Mouse (Mus musculus): ENCODE measurements around the gene Psmd3.

The Psmd3 gene

GRCm38 (mm10) chr11:98711046-98711434, 28.7 kb downstream of the Psmd3 start:
- in situ Hi-C loops (cut with MboI; ENCODE audit: unreplicated experiment in 2 of 2), result loop anchor here (5.0 to 25.0 kb wide), 3 partner anchors 76 to 1601 kb away; partner anchors contain the start of gene Eif1 (in 1 of the 2)

DNA sequence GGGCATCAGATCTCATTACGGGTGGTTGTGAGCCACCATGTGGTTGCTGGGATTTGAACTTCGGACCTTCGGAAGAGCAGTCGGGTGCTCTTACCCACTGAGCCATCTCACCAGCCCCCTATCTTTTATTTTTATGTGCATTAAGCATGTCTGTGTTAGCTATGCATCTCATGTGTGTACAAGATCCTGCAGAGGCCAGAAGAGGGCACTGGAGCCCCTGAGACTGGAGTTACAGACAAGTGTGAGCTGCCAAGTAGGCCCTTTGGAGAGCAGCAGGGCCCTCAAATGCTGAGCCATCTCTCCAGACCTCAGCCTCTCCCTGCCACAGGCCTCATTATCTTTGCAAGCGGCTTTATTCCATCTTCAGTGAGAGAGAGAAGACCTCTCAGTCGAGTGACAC, 29.7 kb downstream of the Psmd3 start:
- in situ Hi-C loops (cut with MboI; ENCODE audit: unreplicated experiment in 2 of 2), result loop anchor here (5.0 to 25.0 kb wide), 3 partner anchors 75 to 1600 kb away; partner anchors contain the start of gene Eif1 (in 1 of the 2)

- in situ Hi-C loops (cut with MboI; ENCODE audit: unreplicated experiment in 2 of 2), result loop anchor here (5.0 to 25.0 kb wide), 3 partner anchors 74 to 1599 kb away; partner anchors contain the start of gene Eif1 (in 1 of the 2)
These were observed 31.3 kb downstream of the Psmd3 start for GRCm38 (mm10) chr11:98713703-98714102.

DNA sequence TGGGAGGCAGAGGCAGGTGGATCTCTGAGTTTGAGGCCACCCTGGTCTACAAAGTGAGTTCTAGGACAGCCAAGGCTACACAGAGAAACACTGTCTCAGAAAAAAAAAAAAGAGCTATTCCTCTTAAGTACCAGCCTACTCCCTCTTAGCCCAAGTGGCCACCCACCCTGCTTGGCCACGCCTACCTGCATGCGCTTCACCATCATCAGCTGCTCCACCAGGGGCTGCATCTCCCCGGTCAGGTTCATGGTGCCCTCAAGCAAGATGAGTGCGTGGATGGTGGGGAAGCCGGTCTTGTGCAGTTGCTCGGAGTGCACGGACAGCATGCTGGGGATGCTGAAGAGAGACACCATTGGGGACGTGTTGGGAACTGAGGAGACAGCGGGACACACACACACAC, 33.6 kb downstream of the Psmd3 start:
- in situ Hi-C loops (cut with MboI; ENCODE audit: unreplicated experiment in 2 of 2), result loop anchor here (5.0 to 25.0 kb wide), 3 partner anchors 71 to 1596 kb away; partner anchors contain the start of gene Eif1 (in 1 of the 2)

DNA sequence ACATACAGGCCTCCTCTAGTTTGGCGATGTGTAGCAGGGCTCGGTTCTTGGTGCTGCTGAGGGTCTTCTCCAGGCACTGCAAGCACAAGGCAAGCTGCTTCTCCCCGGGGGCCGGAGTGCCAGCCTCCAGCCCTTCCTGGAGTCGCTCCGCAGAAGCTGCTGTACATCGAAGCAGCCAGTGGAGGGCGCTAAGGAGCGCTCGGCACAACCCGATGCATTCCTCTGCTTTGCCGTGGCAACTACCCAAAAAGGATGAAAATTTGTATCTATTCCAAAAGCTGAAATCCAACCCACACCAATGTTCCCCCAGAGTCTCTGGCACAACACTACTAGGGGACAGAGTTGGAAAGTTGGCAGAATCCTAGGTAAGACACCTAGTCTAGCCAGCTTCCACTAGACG, 35.5 kb downstream of the Psmd3 start:
- in situ Hi-C loops (cut with MboI; ENCODE audit: unreplicated experiment in 2 of 2), result loop anchor here (5.0 to 25.0 kb wide), 3 partner anchors 69 to 1594 kb away; partner anchors contain the start of gene Eif1 (in 1 of the 2)

GRCm38 (mm10) chr11:98720756-98721155, 38.4 kb downstream of the Psmd3 start:
- in situ Hi-C loops (cut with MboI; ENCODE audit: unreplicated experiment in 2 of 2), result loop anchor here in 1 of 2 experiments (25.0 kb wide), 1 partner anchor 1592 kb away; the partner anchor contains the start of gene Eif1

GRCm38 (mm10) chr11:98721458-98722226, 39.3 kb downstream of the Psmd3 start:
- in situ Hi-C loops (cut with MboI; ENCODE audit: unreplicated experiment in 2 of 2), result loop anchor here in 1 of 2 experiments (25.0 kb wide), 1 partner anchor 1591 kb away; the partner anchor contains the start of gene Eif1

- in situ Hi-C loops (cut with MboI; ENCODE audit: unreplicated experiment in 2 of 2), result loop anchor here in 1 of 2 experiments (25.0 kb wide), 1 partner anchor 1589 kb away; the partner anchor contains the start of gene Eif1
These were observed 40.7 kb downstream of the Psmd3 start for GRCm38 (mm10) chr11:98723098-98723497.

DNA sequence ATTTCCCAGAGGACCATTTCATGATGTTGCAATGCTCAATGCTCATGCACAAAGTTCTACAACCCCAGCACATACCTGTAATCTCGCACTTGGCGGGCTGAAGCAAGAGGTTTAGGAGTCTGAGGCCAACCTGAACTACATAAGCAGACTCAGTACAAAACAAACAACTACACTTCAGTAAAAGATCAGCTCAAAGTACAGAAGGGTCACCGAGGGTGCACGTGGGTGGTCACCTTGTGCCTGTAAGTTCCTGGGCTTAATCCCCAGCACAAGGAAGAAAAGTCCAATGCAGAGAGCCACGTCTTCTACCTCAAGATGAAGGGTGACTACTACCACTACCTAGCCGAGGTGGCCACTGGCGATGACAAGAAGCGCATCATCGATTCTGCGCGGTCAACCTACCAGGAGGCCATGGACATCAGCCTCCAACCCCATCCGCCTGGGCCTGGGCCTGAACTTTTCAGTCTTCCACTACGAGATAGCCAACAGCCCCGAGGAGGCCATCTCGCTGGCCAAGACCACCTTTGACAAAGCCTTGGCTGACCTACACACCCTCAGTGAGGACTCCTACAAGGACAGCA, 43.7 kb downstream of the Psmd3 start:
- in situ Hi-C loops (cut with MboI; ENCODE audit: unreplicated experiment in 2 of 2), result no loop called here

DNA sequence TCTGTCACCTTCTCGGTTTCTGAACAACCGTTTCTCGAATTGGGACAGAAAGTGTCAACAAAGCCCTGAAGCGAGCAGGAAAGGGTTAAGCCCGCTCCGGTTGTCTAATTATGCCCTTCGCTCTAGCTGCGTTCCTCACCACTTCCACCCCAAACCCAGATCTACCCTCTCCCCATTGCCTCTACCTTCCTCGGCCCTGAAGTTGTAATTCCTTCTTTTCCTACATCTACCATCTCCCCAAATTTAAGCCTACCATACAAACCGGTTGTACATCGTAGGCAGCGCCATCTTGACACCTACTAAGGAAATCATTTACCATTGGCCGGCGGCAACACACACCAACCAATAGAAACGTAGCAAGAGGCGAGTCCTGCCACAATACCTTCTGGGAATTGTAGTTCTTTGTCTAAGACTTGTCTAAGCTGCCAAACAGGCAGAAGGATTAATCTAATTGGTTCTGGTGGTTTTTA, 46.8 kb downstream of the Psmd3 start, which contains the start of gene Med24:
TSS of gene Med24 (minus strand) at position 317 of the 470 bp plus-strand sequence.
- in situ Hi-C loops (cut with MboI; ENCODE audit: unreplicated experiment in 2 of 2), result no loop called here

DNA sequence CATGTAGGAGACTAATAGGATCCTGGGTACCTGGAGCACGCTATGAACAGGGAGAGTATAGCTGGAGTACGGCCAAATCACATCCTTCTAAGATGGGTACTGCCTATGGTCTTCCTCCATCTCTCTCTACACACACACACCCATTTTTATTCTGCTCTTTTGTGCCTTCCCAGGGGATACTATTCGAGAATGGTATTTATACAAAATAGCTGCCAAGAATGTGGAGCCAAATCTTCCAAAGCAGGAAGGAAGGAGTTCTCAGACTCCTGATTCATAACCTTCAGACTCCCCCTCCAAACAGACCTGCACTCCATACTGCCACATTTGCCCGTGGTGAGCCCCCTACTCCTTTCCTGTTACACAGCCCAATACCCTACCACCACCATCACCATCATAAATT, 48.4 kb downstream of the Psmd3 start:
- in situ Hi-C loops (cut with MboI; ENCODE audit: unreplicated experiment in 2 of 2), result no loop called here

DNA sequence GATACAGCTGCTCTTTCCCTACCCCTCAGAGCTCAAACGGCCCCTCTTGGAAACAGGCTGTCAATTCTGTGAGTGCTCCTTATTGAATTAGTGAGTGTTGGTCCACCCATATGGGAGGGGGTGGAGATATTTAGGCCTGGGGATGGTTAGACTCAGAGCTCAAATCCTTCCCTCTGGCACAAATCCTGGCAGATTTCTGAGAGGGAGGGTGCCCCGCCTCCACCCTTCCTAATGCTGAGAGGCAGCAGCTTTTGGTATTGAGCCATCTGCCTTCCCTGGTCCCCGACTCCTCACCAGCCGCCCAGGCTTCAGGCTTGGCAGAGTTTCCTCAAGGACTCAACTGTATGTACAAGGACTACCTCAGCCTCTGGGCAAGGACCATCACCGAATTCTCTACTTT, 48.8 kb downstream of the Psmd3 start:
- in situ Hi-C loops (cut with MboI; ENCODE audit: unreplicated experiment in 2 of 2), result no loop called here

- in situ Hi-C loops (cut with MboI; ENCODE audit: unreplicated experiment in 2 of 2), result no loop called here
These were observed 51.7 kb downstream of the Psmd3 start for GRCm38 (mm10) chr11:98734020-98734419.

GRCm38 (mm10) chr11:98735111-98735510, 52.8 kb downstream of the Psmd3 start:
- in situ Hi-C loops (cut with MboI; ENCODE audit: unreplicated experiment in 2 of 2), result loop anchor here in 1 of 2 experiments (5.0 kb wide), 1 partner anchor 42 kb away; the partner anchor contains the start of gene Nr1d1

DNA sequence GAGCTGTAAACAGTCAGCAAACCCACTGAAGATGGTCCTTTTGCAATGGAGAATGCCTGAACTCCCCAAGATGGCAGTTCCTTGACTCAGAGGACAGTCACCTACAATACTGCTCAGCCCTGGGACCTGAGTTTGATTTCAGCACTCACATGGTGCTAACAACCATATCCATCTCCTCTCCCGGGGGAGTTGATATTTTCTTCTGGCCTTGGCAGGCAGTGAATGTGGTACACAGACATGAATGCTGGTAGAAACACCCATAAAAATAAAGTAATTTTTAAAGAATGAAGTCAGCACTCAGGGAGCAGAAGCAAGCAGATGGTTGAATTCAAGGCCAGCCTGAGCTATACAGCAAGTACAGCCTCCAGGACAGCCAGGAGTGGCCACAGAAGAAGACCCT, 53.8 kb downstream of the Psmd3 start:
- in situ Hi-C loops (cut with MboI; ENCODE audit: unreplicated experiment in 2 of 2), result loop anchor here in 1 of 2 experiments (5.0 kb wide), 1 partner anchor 41 kb away; the partner anchor contains the start of gene Nr1d1

DNA sequence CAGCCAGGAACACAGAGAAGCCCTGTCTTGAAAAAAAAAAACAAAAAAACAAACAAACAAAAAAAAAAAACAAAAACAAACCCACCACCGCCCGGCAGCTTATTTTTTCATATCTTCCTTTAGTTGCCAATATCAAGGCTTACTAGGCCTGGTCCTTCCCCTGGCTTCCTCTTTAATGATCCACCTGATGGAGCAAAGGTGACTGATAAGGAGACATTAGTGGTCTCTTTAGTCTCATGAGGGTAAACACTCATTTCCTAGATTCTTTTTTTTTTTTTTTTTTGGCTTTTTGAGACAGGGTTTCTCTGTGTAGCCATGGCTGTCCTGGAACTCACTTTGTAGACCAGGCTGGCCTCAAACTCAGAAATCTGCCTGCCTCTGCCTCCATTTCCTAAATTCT, 54.9 kb downstream of the Psmd3 start:
- in situ Hi-C loops (cut with MboI; ENCODE audit: unreplicated experiment in 2 of 2), result loop anchor here in 1 of 2 experiments (5.0 kb wide), 1 partner anchor 40 kb away; the partner anchor contains the start of gene Nr1d1

DNA sequence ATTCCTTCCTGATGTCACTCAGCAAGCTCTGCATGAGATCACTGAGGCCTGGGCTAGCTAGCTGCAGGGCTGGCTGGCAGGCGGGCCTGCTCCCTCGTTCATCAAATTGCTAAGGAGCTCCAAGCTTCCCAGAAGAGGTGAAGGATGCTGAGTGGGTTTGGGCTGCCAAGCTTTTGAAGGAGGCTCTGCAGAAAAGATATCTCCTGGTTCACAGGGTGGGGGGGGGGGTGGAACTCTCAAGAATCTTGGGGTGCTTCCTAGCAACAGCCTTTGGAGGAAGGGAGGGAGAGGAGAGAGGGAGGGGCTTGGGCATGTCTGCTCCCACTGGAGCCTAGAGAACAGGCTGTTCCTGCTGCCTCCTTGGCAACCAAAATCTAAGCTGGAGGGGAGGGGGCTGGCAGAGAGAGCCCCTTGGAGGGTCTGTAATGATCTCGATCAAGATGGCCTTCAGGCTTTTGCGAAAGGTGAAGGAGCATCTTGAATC, 56.1 kb downstream of the Psmd3 start:
- in situ Hi-C loops (cut with MboI; ENCODE audit: unreplicated experiment in 2 of 2), result loop anchor here in 1 of 2 experiments (5.0 kb wide), 1 partner anchor 39 kb away; the partner anchor contains the start of gene Nr1d1

GRCm38 (mm10) chr11:98738925-98739324, 56.6 kb downstream of the Psmd3 start:
- in situ Hi-C loops (cut with MboI; ENCODE audit: unreplicated experiment in 2 of 2), result loop anchor here in 1 of 2 experiments (5.0 kb wide), 1 partner anchor 38 kb away; the partner anchor contains the start of gene Nr1d1

GRCm38 (mm10) chr11:98740026-98740392, 57.7 kb downstream of the Psmd3 start:
- in situ Hi-C loops (cut with MboI; ENCODE audit: unreplicated experiment in 2 of 2), result loop anchor here in 1 of 2 experiments (10.0 kb wide), 1 partner anchor 745 kb away; the partner anchor contains the start of gene Arl5c

DNA sequence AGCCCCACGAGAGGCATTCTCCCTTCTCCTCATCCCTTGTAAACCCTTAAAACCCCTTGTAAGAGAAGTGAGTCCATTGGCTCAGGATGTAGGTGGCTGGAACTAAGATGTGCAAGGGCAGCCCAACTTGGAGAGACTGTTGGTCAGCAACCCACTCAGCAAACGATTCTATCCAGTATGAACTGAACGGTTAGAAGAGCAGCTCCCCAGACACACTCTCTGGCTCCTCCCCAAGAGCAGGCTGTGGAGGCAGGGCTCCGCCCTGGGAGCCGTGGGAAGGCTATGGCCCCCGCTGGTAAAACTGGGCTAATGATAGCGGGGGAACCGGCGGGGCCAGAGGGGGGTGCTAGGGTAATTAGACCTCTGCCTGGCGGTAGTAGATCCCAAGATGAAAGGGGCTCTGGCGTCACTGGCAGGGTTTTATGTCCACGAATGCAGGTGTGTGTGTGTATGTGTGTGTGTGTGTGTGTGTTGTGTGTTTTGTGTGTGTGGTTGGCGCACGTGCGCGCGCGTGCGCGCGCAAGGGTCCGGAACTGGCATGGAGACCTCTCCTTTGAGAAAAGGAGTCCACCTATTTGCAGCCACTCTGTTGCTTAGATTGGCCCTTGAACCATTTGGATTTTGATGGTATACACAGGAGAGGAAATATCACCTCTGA, 58.2 kb downstream of the Psmd3 start, which contains the start of gene Thra:
TSS of gene Thra (plus strand) at position 246 of the 658 bp plus-strand sequence.
- in situ Hi-C loops (cut with MboI; ENCODE audit: unreplicated experiment in 2 of 2), result loop anchor here in 1 of 2 experiments (10.0 kb wide), 1 partner anchor 746 kb away; the partner anchor contains the start of gene Arl5c

All from v-Abl transformed pro-B cells (cell line).